13 mouse cellular contexts compared by ENCODE assay signal in the genomic region with DNA sequence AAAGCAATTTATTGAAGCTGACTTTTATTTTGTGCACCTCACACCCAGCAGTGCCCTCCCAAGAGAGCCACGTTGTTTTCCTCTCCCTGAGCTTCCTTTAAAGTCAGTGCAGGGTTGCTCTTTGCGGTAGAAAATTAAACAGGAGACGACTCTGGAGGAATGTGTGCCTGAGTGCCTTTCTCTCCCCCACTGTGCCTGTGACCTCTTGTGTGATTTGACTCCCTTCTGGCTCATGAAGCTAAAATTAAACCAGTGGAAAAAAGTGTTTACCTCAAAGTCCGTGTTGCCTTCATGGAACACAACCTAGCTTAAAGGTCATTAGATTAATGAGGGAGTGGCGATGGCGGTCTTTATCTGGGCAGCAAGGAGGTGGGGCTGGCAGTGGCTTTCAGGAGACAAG.
A peak's percentile ranks its signal among the peaks of the same experiment; 100 is the strongest.
DNase-seq lines count a peak whose midpoint lies in the region; ATAC-seq and TF ChIP-seq lines count a peak whose summit lies in the region.
"Had no signal": no experiment of that assay in that cellular context is flagged by ENCODE, and none has a peak within 500 bp of the region (broad histone marks: within the 10 kb centered on the region; RNA-seq: fewer than 3 reads in every experiment).

No protein-coding gene starts in this region.

- CTCF ChIA-PET in Patski (lab: Charles Lee): interaction anchor here (0.7 to 2.0 kb wide), 5 partner anchors 9 to 243 kb away, joined by 3 to 6 read pairs (median 4); no protein-coding TSS in a partner anchor

- intact Hi-C loops in heart, postnatal 10 days (cut with DNase I): loop anchor here (10.0 kb wide), 1 partner anchor 425 kb away; a partner anchor contains a TSS

- H3K4me1 ChIP-seq in kidney, postnatal 0 days (replicated peaks; ENCODE audit: insufficient read depth, low read length): peaks cover 6% of the 10 kb centered on the region; the same call in 1 of the 2 replicates

- peak; percentile 24 for DNase-seq in Patski (ENCODE audit: low read depth, low spot score)
- DNase-seq in embryo, embryonic 9.5 days (ENCODE audit: extremely low spot score): peak; percentile 2
- DNase-seq in heart, postnatal 10 days: peak; percentile 49
- peak; percentile 89 for DNase-seq in kidney, postnatal 0 days (ENCODE audit: low spot score)
- no peak for DNase-seq in adipocyte (ENCODE audit: low spot score)
- no peak for DNase-seq in frontal cortex, postnatal 36 days (ENCODE audit: low spot score in 2 of 2)
- DNase-seq in thymus, postnatal 4 days: no peak
- DNase-seq: layer of hippocampus, adult 9-11 months; lung, postnatal 14 days; retina, postnatal 1 day had no signal

- TF ChIP-seq CTCF in Patski (IDR thresholded peaks at IDR 0.05): no peak
- no peak for TF ChIP-seq CTCF in kidney, postnatal 0 days (IDR thresholded peaks at IDR 0.05; ENCODE audit: low read depth)

- H3K4me2 ChIP-seq in kidney, postnatal 0 days (ENCODE audit: low read length): no peak overlapping the region
- H3K4me2 ChIP-seq: limb, embryonic 13.5 days had no signal

- no peaks in the 10 kb centered on the region for H3K36me3 ChIP-seq in kidney, postnatal 0 days (ENCODE audit: insufficient read depth, low read length)
- H3K36me3 ChIP-seq: embryonic facial prominence, embryonic 10.5 days; limb, embryonic 13.5 days had no signal

- H3K9me3 ChIP-seq in kidney, postnatal 0 days (replicated peaks; ENCODE audit: low read length): no peaks in the 10 kb centered on the region
- H3K9me3 ChIP-seq: embryonic facial prominence, embryonic 10.5 days; limb, embryonic 13.5 days had no signal

- H3K27me3 ChIP-seq in Patski: no peaks in the 10 kb centered on the region
- no peaks in the 10 kb centered on the region for H3K27me3 ChIP-seq in kidney, postnatal 0 days (ENCODE audit: insufficient read depth, low read length)
- H3K27me3 ChIP-seq: limb, embryonic 13.5 days had no signal

- H3K9ac ChIP-seq in kidney, postnatal 0 days (ENCODE audit: low read depth, low read length): no peak overlapping the region
- H3K9ac ChIP-seq: limb, embryonic 13.5 days had no signal

- POLR2A ChIA-PET in Patski (lab: Charles Lee): interaction anchor here (0.6 kb wide), 1 partner anchor 633 kb away, joined by 3 read pairs; no protein-coding TSS in a partner anchor

- in situ Hi-C loops in Patski (cut with MboI; ENCODE audit: low pct_unique_long_range_greater_than_20kb): no loop called here

- peak overlapping the region; percentile 73 for H3K27ac ChIP-seq in kidney, postnatal 0 days
- H3K27ac ChIP-seq: embryonic facial prominence, embryonic 10.5 days; limb, embryonic 13.5 days had no signal

- peak; percentile 78 for ATAC-seq in Patski
- peak; percentile 95 for ATAC-seq in kidney, postnatal 0 days (replicated peaks; ENCODE audit: low FRiP score, low read depth)
- ATAC-seq: forebrain, embryonic 14.5 days had no signal

- 18% methylated on average over 6 of the region's 6 CpGs for WGBS in kidney, postnatal 0 days

- H3K4me3 ChIP-seq in kidney, postnatal 0 days (replicated peaks; ENCODE audit: low read depth, low read length): no peak overlapping the region
- H3K4me3 ChIP-seq: embryonic facial prominence, embryonic 10.5 days; limb, embryonic 13.5 days had no signal

Comparison
In these comparisons a context has a peak if more than half of its experiments do, and no peak if none do; other contexts are left out.
1. DNase-seq: peak in Patski (single experiment), embryo, embryonic 9.5 days (single experiment), heart, postnatal 10 days (2 of 2) and kidney, postnatal 0 days (single experiment); none in adipocyte (single experiment), frontal cortex, postnatal 36 days (0 of 2) and thymus, postnatal 4 days (single experiment).